Mouse (Mus musculus) CH12.LX (cell line): ENCODE measurements around the gene Vrk3. TPM values are rescaled to one million over a fixed set of nuclear protein-coding genes. Genes with fewer than 3 reads are reported as not detected.

Experiments
- DNase-seq: peaks from one replicate; pipeline ENCODE4 v3.0.0-alpha.2; 2013; ENCODE audit errors: extremely low read depth
- H3K27ac ChIP-seq: 2 replicates; pipeline ENCODE4 v1.5.1; 2012; ENCODE audit warnings: low read depth, mild to moderate bottlenecking, control low read depth, moderate library complexity; ENCODE audit not compliant: insufficient read depth
- H3K27me3 ChIP-seq: replicated peaks from 2 replicates; pipeline ENCODE3; 2012; ENCODE audit warnings: inconsistent platforms
- H3K36me3 ChIP-seq, 2 experiments: replicated peaks in 1 of 2; 2 replicates each; pipeline versions ENCODE3 to v1.6.1; 2012; ENCODE audit warnings: inconsistent platforms in 1 of 2, low read length in 1 of 2, mild to moderate bottlenecking in 1 of 2, mixed read lengths in 1 of 2, moderate library complexity in 1 of 2; ENCODE audit not compliant: control insufficient read depth in 1 of 2, insufficient read depth in 1 of 2
- H3K4me1 ChIP-seq, 2 experiments: 2 replicates each; pipeline ENCODE4 v1.6.1; 2012; ENCODE audit warnings: inconsistent platforms in 1 of 2, moderate library complexity in 1 of 2; ENCODE audit not compliant: insufficient read depth in 2 of 2, control insufficient read depth in 1 of 2
- H3K4me2 ChIP-seq: 2 replicates; pipeline ENCODE4 v1.6.1; 2012; ENCODE audit warnings: low read depth, mild to moderate bottlenecking, control low read depth; ENCODE audit not compliant: poor library complexity, insufficient read depth, severe bottlenecking
- H3K4me3 ChIP-seq, 3 experiments: fragments of 150-350 bp in 1 of 3; sonication (generic) in 1 of 3; replicated peaks in 1 of 3; 2 replicates each; pipeline versions ENCODE3 to v1.5.1; 2011 to 2012; ENCODE audit warnings: low read depth in 2 of 3, low read length in 2 of 3, mild to moderate bottlenecking in 2 of 3, moderate library complexity in 2 of 3, control low read depth in 1 of 3, improper control_type of control experiment in 1 of 3, inconsistent platforms in 1 of 3, mixed read lengths in 1 of 3; ENCODE audit not compliant: poor library complexity in 1 of 3
- H3K79me2 ChIP-seq: replicated peaks from 2 replicates; pipeline ENCODE4 v1.6.1; 2012; ENCODE audit warnings: mild to moderate bottlenecking, moderate library complexity; ENCODE audit not compliant: control insufficient read depth, poor library complexity, insufficient read depth, severe bottlenecking; ENCODE audit errors: extremely low read depth
- H3K9ac ChIP-seq: 2 replicates; pipeline ENCODE4 v1.6.1; 2012; ENCODE audit warnings: low read depth, mild to moderate bottlenecking, control low read depth, moderate library complexity; ENCODE audit not compliant: insufficient read depth
- H3K9me3 ChIP-seq: replicated peaks from 2 replicates; pipeline ENCODE3; 2012; ENCODE audit warnings: low read length, inconsistent platforms, mixed read lengths
- BHLHE40 ChIP-seq: IDR thresholded peaks from 2 replicates; pipeline ENCODE4 v1.6.1; 2011; ENCODE audit warnings: mild to moderate bottlenecking, low read depth, low read length, improper control_type of control experiment
- CTCF ChIP-seq, 2 experiments: IDR thresholded peaks in 1 of 2; conservative IDR thresholded peaks in 1 of 2; 2 replicates each; pipeline ENCODE4 v1.5.1; 2011 to 2012; ENCODE audit warnings: low read depth in 2 of 2, low read length in 2 of 2, improper control_type of control experiment in 1 of 2, inconsistent platforms in 1 of 2, mild to moderate bottlenecking in 1 of 2, moderate library complexity in 1 of 2
- ELF1 ChIP-seq: IDR thresholded peaks from 2 replicates; pipeline ENCODE4 v1.6.1; 2014; ENCODE audit warnings: low read depth, mild to moderate bottlenecking, inconsistent platforms, low read length, improper control_type of control experiment
- EP300 ChIP-seq: IDR thresholded peaks from 2 replicates; pipeline ENCODE4 v1.6.1; 2011; ENCODE audit warnings: low read length, improper control_type of control experiment
- HCFC1 ChIP-seq: IDR thresholded peaks from 2 replicates; pipeline ENCODE4 v1.6.1; 2012; ENCODE audit warnings: low read depth, mild to moderate bottlenecking, inconsistent platforms, low read length, improper control_type of control experiment
- IRF4 ChIP-seq: IDR thresholded peaks from 2 replicates; pipeline ENCODE4 v1.6.1; 2014; ENCODE audit warnings: low read depth, mild to moderate bottlenecking, inconsistent platforms, low read length, improper control_type of control experiment
- JUN ChIP-seq: IDR thresholded peaks from 2 replicates; pipeline ENCODE4 v1.6.1; 2011; ENCODE audit warnings: low read depth, mild to moderate bottlenecking, low read length, improper control_type of control experiment, moderate library complexity; ENCODE audit not compliant: insufficient read depth
- MAFK ChIP-seq: IDR thresholded peaks from 2 replicates; pipeline ENCODE4 v1.6.1; 2011; ENCODE audit warnings: low read length, improper control_type of control experiment; ENCODE audit not compliant: insufficient replicate concordance
- MAX ChIP-seq: IDR thresholded peaks from 2 replicates; pipeline ENCODE4 v1.6.1; 2011; ENCODE audit warnings: low read length, improper control_type of control experiment
- MAZ ChIP-seq: IDR thresholded peaks from 2 replicates; pipeline ENCODE4 v1.6.1; 2012; ENCODE audit warnings: low read depth, mild to moderate bottlenecking, inconsistent platforms, low read length, improper control_type of control experiment, moderate library complexity
- MEF2A ChIP-seq: IDR thresholded peaks from 2 replicates; pipeline ENCODE4 v1.6.1; 2014; ENCODE audit warnings: low read depth, mild to moderate bottlenecking, inconsistent platforms, low read length, improper control_type of control experiment, borderline replicate concordance
- MXI1 ChIP-seq: IDR thresholded peaks from 2 replicates; pipeline ENCODE4 v1.6.1; 2011; ENCODE audit warnings: mild to moderate bottlenecking, low read depth, low read length, improper control_type of control experiment
- MYC ChIP-seq: IDR thresholded peaks from 2 replicates; pipeline ENCODE4 v1.6.1; 2011; ENCODE audit warnings: low read depth, mild to moderate bottlenecking, improper control_type of control experiment, low read length
- NELFE ChIP-seq: IDR thresholded peaks from 2 replicates; pipeline ENCODE4 v1.6.1; 2011; ENCODE audit warnings: low read depth, low read length, improper control_type of control experiment
- NRF1 ChIP-seq: IDR thresholded peaks from 2 replicates; pipeline ENCODE4 v1.6.1; 2014; ENCODE audit warnings: low read depth, mild to moderate bottlenecking, inconsistent platforms, low read length, improper control_type of control experiment, moderate library complexity
- PAX5 ChIP-seq: IDR thresholded peaks from 2 replicates; pipeline ENCODE4 v1.6.1; 2012; ENCODE audit warnings: low read length, inconsistent platforms, mixed read lengths
- POLR2A ChIP-seq: IDR thresholded peaks from 2 replicates; pipeline ENCODE4 v1.6.1; 2011; ENCODE audit warnings: low read depth, mild to moderate bottlenecking, improper control_type of control experiment, low read length
- POLR2AphosphoS2 ChIP-seq: IDR thresholded peaks from 2 replicates; pipeline ENCODE4 v1.6.1; 2011; ENCODE audit warnings: low read depth, low read length, improper control_type of control experiment
- RAD21 ChIP-seq: IDR thresholded peaks from 2 replicates; pipeline ENCODE4 v1.6.1; 2011; ENCODE audit warnings: low read depth, mild to moderate bottlenecking, low read length, improper control_type of control experiment, moderate library complexity
- SIN3A ChIP-seq: IDR thresholded peaks from 2 replicates; pipeline ENCODE4 v1.6.1; 2012; ENCODE audit warnings: low read length, improper control_type of control experiment, inconsistent platforms
- SMC3 ChIP-seq: IDR thresholded peaks from 2 replicates; pipeline ENCODE4 v1.6.1; 2011; ENCODE audit warnings: low read depth, low read length, improper control_type of control experiment
- TBP ChIP-seq: conservative IDR thresholded peaks from 2 replicates; pipeline ENCODE4 v1.6.1; 2011; ENCODE audit warnings: low read depth, low read length, improper control_type of control experiment
- UBTF ChIP-seq: IDR thresholded peaks from 2 replicates; pipeline ENCODE4 v1.6.1; 2012; ENCODE audit warnings: low read depth, mild to moderate bottlenecking, inconsistent platforms, low read length, improper control_type of control experiment, moderate library complexity
- USF2 ChIP-seq: conservative IDR thresholded peaks from 2 replicates; pipeline ENCODE4 v1.6.1; 2011; ENCODE audit warnings: low read depth, low read length, improper control_type of control experiment
- ZC3H11A ChIP-seq: IDR thresholded peaks from 2 replicates; pipeline ENCODE4 v1.6.1; 2012; ENCODE audit warnings: low read depth, mild to moderate bottlenecking, inconsistent platforms, low read length, improper control_type of control experiment
- ZNF384 ChIP-seq: IDR thresholded peaks from 2 replicates; pipeline ENCODE4 v1.6.1; 2012; ENCODE audit warnings: low read depth, low read length, improper control_type of control experiment, inconsistent platforms
- dilution Hi-C: fragments of 300-500 bp; cut with MboI; formaldehyde crosslinking; loops from 2 replicates; pipeline ENCODE4 v1.14.3; 2020; ENCODE audit warnings: low sequenced_read_pairs; ENCODE audit not compliant: extremely low pct_unique_long_range_greater_than_20kb, extremely low pct_ligation_motif_present
- in situ Hi-C: fragments of 300-500 bp; cut with MboI; formaldehyde crosslinking; loops from 3 replicates; pipeline ENCODE4 v1.14.3; 2019; ENCODE audit warnings: low sequenced_read_pairs, low pct_ligation_motif_present, low pct_unique_long_range_greater_than_20kb, mixed read lengths
- polyA plus RNA-seq: library from polyadenylated mRNA; unstranded; fragments of >175 nt; gene quantifications from 2 replicates; pipeline ENCODE4 v1.2.1, GENCODE M21; 2012; ENCODE audit warnings: low read depth; ENCODE audit not compliant: insufficient read length
- total RNA-seq, 2 experiments: library from RNA; depleted of rRNA; stranded (reverse); fragments of 300-350 nt in 1 of 2; fragments of >200 nt in 1 of 2; gene quantifications; 2 replicates each; pipeline ENCODE4 v1.2.3; 2012 to 2014

Vrk3 gene
- total and polyA plus RNA-seq, 3 experiments: 30.0 to 50.4 (median 34.2) TPM

- no peak overlapping the region for H3K9ac ChIP-seq
- dilution Hi-C loops: no loop called here
- no peak for DNase-seq
Measured at GRCm38 (mm10) chr7:44744270-44744669, 3.9 kb upstream of the Vrk3 start.

GRCm38 (mm10) chr7:44745076-44745475, 3.1 kb upstream of the Vrk3 start:
- H3K27me3 ChIP-seq: no peaks in the 10 kb centered on the region
- TF ChIP-seq POLR2AphosphoS2 (no peak), MAFK (no peak), UBTF (no peak), CTCF (conservative IDR thresholded peaks at IDR 0.05 in 1 of 2, IDR thresholded peaks at IDR 0.05 in 1 of 2; ENCODE audit: low read depth in 2 of 2, low read length in 2 of 2) (peak in 1 of 2 experiments; percentile 70; a peak in 2 of 4 replicates), ZC3H11A (no peak), RAD21 (peak; percentile 45), MAZ (peak; percentile 69; the same call in 1 of the 2 replicates), EP300 (no peak), IRF4 (peak; percentile 25; the same call in 1 of the 2 replicates), ELF1 (no peak), MEF2A (no peak), SMC3 (peak; percentile 20), SIN3A (no peak), POLR2A (0 out of 2 replicates have a peak, but pooled peaks have one; percentile 19), TBP (no peak), MXI1 (peak; percentile 52; the same call in 1 of the 2 replicates), MYC (no peak), BHLHE40 (peak; percentile 57), NELFE (no peak)
- peaks cover 5 to 23% of the 10 kb centered on the region in 2 experiments for H3K36me3 ChIP-seq
- dilution Hi-C loops (no loop called here), in situ Hi-C loops (loop anchor here (10.0 kb wide), 1 partner anchor 210 kb away; no protein-coding TSS in a partner anchor)
- H3K9ac ChIP-seq: peak overlapping the region; percentile 72
- H3K4me1 ChIP-seq: peaks cover 3 to 32% of the 10 kb centered on the region in 2 experiments; a peak in 2 of 4 replicates
- H3K4me2 ChIP-seq: peak overlapping the region; percentile 83
- peak overlapping the region; percentile 25 to 51 (median 46) for H3K4me3 ChIP-seq
- no peaks in the 10 kb centered on the region for H3K9me3 ChIP-seq
- peaks cover 12% of the 10 kb centered on the region for H3K79me2 ChIP-seq
- no peak overlapping the region for H3K27ac ChIP-seq
- peak; percentile 83 for DNase-seq

More at GRCm38 (mm10) chr7:44744270-44744669, 3.9 kb upstream of the Vrk3 start:
- Histone ChIP-seq H3K79me2 (peaks cover 12% of the 10 kb centered on the region), H3K4me2 (no peak overlapping the region), H3K27me3 (no peaks in the 10 kb centered on the region), H3K27ac (no peak overlapping the region), H3K36me3 (peaks cover 9 to 30% of the 10 kb centered on the region in 2 experiments), H3K9me3 (no peaks in the 10 kb centered on the region), H3K4me1 (peaks cover 3 to 26% of the 10 kb centered on the region in 2 experiments; a peak in 2 of 4 replicates), H3K4me3 (no peak overlapping the region)
- no peak for TF ChIP-seq JUN
- TF ChIP-seq MAFK: no peak
- TF ChIP-seq USF2: no peak
- no peak for TF ChIP-seq ELF1
- no peak for TF ChIP-seq NRF1
- no peak for TF ChIP-seq TBP
- TF ChIP-seq POLR2A: no peak
- TF ChIP-seq ZNF384: no peak
- TF ChIP-seq MAX: no peak
- TF ChIP-seq PAX5: no peak
- TF ChIP-seq RAD21: no peak
- TF ChIP-seq HCFC1: no peak
- TF ChIP-seq SIN3A: no peak
- TF ChIP-seq MYC: no peak
- no peak for TF ChIP-seq SMC3
- TF ChIP-seq IRF4: no peak
- TF ChIP-seq MXI1: no peak
- TF ChIP-seq CTCF (conservative IDR thresholded peaks at IDR 0.05 in 1 of 2, IDR thresholded peaks at IDR 0.05 in 1 of 2; ENCODE audit: low read depth in 2 of 2, low read length in 2 of 2): no peak
- in situ Hi-C loops: loop anchor here (10.0 kb wide), 1 partner anchor 211 kb away; no protein-coding TSS in a partner anchor
